Mouse (Mus musculus) left cerebral cortex, adult 6 months (tissue): ENCODE data around the gene Gm34653. TPM values are rescaled to one million over a fixed set of nuclear protein-coding genes. Genes with fewer than 3 reads are reported as not detected.

ENCODE experiments used
- long read RNA-seq, 2 experiments: library from polyadenylated mRNA; unstranded; transcript quantifications; one replicate each; pipeline ENCODE4 v2.0.0; 2019 to 2020
- polyA plus RNA-seq: library from polyadenylated mRNA; unstranded; fragments of <200 nt; fragmentation: Nextera tagmentation; gene quantifications from 2 replicates; pipeline ENCODE4 v1.2.3, GENCODE M21; 2021

Gene Gm34653
- 0.13 TPM in 1 of 2 replicates, not detected in the other for polyA plus RNA-seq
- long read RNA-seq, experiment 1 = 0 reads
- long read RNA-seq, experiment 2 = 0 reads

GRCm38 (mm10) chr2:34832766-34833457 lies at the start of gene Gm34653:
TSS of gene Gm34653 (plus strand) at chr2:34833007.

GRCm38 (mm10) chr2:34799357-34800256 lies 33.2 kb upstream of the Gm34653 start, which contains the start of gene Rabepk:
TSS of gene Rabepk (minus strand) at chr2:34799912.

GRCm38 (mm10) chr2:34825827-34826459 lies 6.9 kb upstream of the Gm34653 start, which contains the start of gene Fbxw2:
TSS of gene Fbxw2 (minus strand) at chr2:34826311.

GRCm38 (mm10) chr2:34874271-34874670 lies 41.5 kb downstream of the Gm34653 start, which contains the start of gene Cutal:
TSS of gene Cutal (plus strand) at chr2:34874396.

GRCm38 (mm10) chr2:34874816-34875345 lies 42.1 kb downstream of the Gm34653 start, which contains the start of gene Psmd5:
TSS of gene Psmd5 (minus strand) at chr2:34874968.

Other genes with a start within 250 kb of the Gm34653 start
- 21.1 and 33.6 TPM in 2 replicates for gene Gapvd1, start 77.8 kb upstream of the Gm34653 start, polyA plus RNA-seq
- gene Hspa5, start 61.0 kb upstream of the Gm34653 start, polyA plus RNA-seq = 227 and 228 TPM in 2 replicates
- gene Rabepk, start 33.1 kb upstream of the Gm34653 start, polyA plus RNA-seq = 40.3 and 60.3 TPM in 2 replicates
- 57.6 and 117 TPM in 2 replicates for gene Fbxw2, start 6.7 kb upstream of the Gm34653 start, polyA plus RNA-seq
- gene Cutal, start 41.4 kb downstream of the Gm34653 start, polyA plus RNA-seq = 0.09 and 0.38 TPM in 2 replicates
- gene Psmd5, start 42.0 kb downstream of the Gm34653 start, polyA plus RNA-seq = 26.2 and 34.1 TPM in 2 replicates
- 0.13 and 0.16 TPM in 2 replicates for gene Phf19, start 81.0 kb downstream of the Gm34653 start, polyA plus RNA-seq
- gene Traf1, start 128.8 kb downstream of the Gm34653 start, polyA plus RNA-seq = 0.67 and 1.0 TPM in 2 replicates
- 0.19 and 0.39 TPM in 2 replicates for gene Hc, start 228.4 kb downstream of the Gm34653 start, polyA plus RNA-seq